Mouse (Mus musculus) C2C12 (cell line): ENCODE measurements around the gene Ifnl3. TPM values are rescaled to one million over a fixed set of nuclear protein-coding genes. Genes with fewer than 3 reads are reported as not detected.

Experiments used
- H3K27me3 ChIP-seq: one replicate; pipeline ENCODE4 v1.6.1; 2011; ENCODE audit not compliant: control insufficient read depth, insufficient read depth, insufficient read length
- H3K36me3 ChIP-seq: one replicate; pipeline ENCODE4 v1.6.1; 2011; ENCODE audit not compliant: control insufficient read depth, insufficient read depth
- H3K4me3 ChIP-seq: one replicate; pipeline ENCODE4 v1.5.1; 2011; ENCODE audit warnings: mild to moderate bottlenecking, control low read depth; ENCODE audit not compliant: poor library complexity, insufficient read depth, severe bottlenecking
- H3K79me2 ChIP-seq: one replicate; pipeline ENCODE4 v1.6.1; 2011; ENCODE audit not compliant: control insufficient read depth, insufficient read depth
- H3K79me3 ChIP-seq: one replicate; pipeline ENCODE4 v1.6.1; 2011; ENCODE audit warnings: low read depth, control low read depth
- H3ac ChIP-seq: one replicate; pipeline ENCODE3; 2011; ENCODE audit warnings: low read depth; ENCODE audit not compliant: control insufficient read depth, insufficient read length
- CEBPB ChIP-seq: IDR thresholded peaks from one replicate; pipeline ENCODE4 v1.6.1; 2011; ENCODE audit warnings: low read depth, mild to moderate bottlenecking, control low read depth, moderate library complexity
- CTCF ChIP-seq: IDR thresholded peaks from one replicate; pipeline ENCODE4 v1.5.1; 2011; ENCODE audit not compliant: control insufficient read depth, insufficient read depth, insufficient read length
- FOSL1 ChIP-seq: IDR thresholded peaks from one replicate; pipeline ENCODE4 v1.8.0; 2011; ENCODE audit warnings: mild to moderate bottlenecking, low read length; ENCODE audit not compliant: poor library complexity, insufficient read depth, severe bottlenecking
- MAX ChIP-seq: IDR thresholded peaks from one replicate; pipeline ENCODE4 v1.6.1; 2011; ENCODE audit warnings: mild to moderate bottlenecking, control low read depth
- MYOD1 ChIP-seq: IDR thresholded peaks from one replicate; pipeline ENCODE4 v1.6.1; 2011; ENCODE audit warnings: low read depth; ENCODE audit not compliant: control insufficient read depth, insufficient read length
- MYOG ChIP-seq: IDR thresholded peaks from one replicate; pipeline ENCODE4 v1.6.1; 2011; ENCODE audit not compliant: control insufficient read depth, insufficient read length; ENCODE audit errors: extremely low read depth
- USF1 ChIP-seq: IDR thresholded peaks from one replicate; pipeline ENCODE4 v1.6.1; 2011; ENCODE audit warnings: low read depth, mild to moderate bottlenecking, control low read depth, moderate library complexity
- polyA plus RNA-seq: library from polyadenylated mRNA; unstranded; fragments of >200 nt; fragmentation: generic; extraction: Trizol; gene quantifications from one replicate; pipeline ENCODE4 v1.2.1, GENCODE M21; 2012; ENCODE audit warnings: missing spikeins

The Ifnl3 gene
- polyA plus RNA-seq, 1 experiment = not detected

DNA sequence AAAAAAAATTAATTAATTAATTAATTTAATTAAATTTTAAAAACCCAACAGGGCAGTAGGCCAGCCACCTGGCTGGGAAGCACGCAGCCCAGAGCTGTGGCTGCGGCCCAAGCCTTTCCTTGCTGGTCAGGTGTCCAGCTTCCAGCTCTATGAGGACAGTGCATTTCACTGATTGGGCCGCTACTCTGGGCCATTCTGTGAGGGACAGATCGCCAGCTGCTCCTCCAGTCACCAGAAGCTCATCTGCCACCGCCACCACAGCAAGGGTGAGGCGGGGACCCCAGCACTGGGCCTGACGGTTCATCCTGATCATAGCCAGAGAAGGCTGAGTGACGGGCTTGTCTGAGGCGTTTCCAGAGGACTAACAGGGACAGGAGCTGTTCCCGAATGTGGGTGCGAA, 39.3 kb downstream of the Ifnl3 start:
- H3K27me3 ChIP-seq = no peaks in the 10 kb centered on the region
- no peaks in the 10 kb centered on the region for H3K79me2 ChIP-seq
- H3K79me3 ChIP-seq = no peaks in the 10 kb centered on the region
- no peak overlapping the region for H3K4me3 ChIP-seq
- H3K36me3 ChIP-seq = peaks cover 12% of the 10 kb centered on the region
- H3ac ChIP-seq = no peak overlapping the region
- TF ChIP-seq MYOG = no peak
- no peak for TF ChIP-seq FOSL1
- TF ChIP-seq MYOD1 = no peak
- TF ChIP-seq MAX = no peak
- TF ChIP-seq CEBPB = no peak
- no peak for TF ChIP-seq USF1
- no peak for TF ChIP-seq CTCF

DNA sequence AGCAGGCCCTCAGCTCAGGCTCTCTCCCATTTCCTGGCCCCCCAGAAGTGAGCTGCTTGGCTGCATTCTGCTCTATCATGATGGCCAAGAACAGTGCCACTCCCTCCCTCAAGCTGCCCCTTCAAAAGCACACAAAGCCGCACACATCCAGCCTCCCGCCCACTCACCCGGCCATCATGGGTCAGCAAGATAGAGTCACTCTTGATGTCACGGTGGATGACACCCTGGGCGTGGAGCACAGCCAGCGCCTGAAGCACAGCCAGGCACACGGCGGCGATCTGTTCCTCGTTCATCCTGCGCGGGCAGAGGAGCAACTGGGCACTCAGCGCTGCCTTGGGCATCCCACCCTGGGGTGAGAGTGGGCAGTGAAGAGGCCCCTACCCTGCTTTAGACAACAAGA, 39.7 kb downstream of the Ifnl3 start:
- Histone ChIP-seq H3K79me2 (no peaks in the 10 kb centered on the region), H3K79me3 (no peaks in the 10 kb centered on the region), H3K36me3 (peaks cover 16% of the 10 kb centered on the region), H3ac (no peak overlapping the region), H3K4me3 (no peak overlapping the region), H3K27me3 (no peaks in the 10 kb centered on the region)
- TF ChIP-seq MAX (no peak), MYOG (no peak), CTCF (no peak), USF1 (no peak)

DNA sequence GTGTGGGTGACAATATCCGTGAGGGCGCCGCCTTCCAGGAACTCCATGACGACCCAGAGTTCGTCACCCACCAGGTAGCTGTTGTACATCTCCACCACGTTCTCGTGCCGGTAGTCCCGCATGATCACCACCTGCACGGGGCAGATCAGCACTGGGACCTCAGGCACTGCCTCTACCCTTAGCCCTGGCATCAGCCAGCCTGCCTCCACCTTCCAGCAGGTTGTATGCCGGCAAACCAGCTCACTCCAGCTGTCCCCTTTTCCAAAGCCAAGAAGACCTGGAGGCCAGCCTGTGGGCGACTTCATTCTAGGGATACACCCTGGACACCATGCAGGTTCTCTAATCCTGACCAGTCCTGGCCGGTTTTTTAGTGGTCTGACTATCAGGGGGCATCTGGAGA, 40.3 kb downstream of the Ifnl3 start:
- H3K4me3 ChIP-seq = no peak overlapping the region
- TF ChIP-seq CTCF (no peak), CEBPB (no peak), MYOG (no peak), USF1 (no peak), FOSL1 (no peak), MAX (no peak), MYOD1 (no peak)
- no peaks in the 10 kb centered on the region for H3K79me2 ChIP-seq
- H3K27me3 ChIP-seq = no peaks in the 10 kb centered on the region
- H3ac ChIP-seq = no peak overlapping the region
- H3K36me3 ChIP-seq = peaks cover 22% of the 10 kb centered on the region
- H3K79me3 ChIP-seq = no peaks in the 10 kb centered on the region

DNA sequence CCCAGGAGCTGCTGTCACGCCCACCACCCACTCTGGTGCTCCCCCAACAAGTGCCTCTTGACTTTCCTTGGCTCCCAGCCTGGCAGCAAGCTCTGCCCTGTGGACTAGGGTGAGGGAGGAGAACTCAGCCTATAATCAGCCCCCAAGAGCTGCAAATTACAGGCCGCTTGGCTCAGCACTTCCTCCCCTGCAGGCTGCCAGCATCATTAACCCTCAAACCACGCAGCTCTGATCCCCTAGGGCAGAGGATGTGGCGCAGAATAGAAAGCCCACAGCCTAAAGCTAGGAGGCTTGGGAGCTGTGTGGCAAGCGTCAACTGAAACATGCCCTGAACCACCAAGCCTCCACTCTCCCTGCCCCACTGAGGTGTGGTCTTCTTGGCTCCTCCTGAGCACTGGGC, 42.8 kb downstream of the Ifnl3 start:
- no peak for TF ChIP-seq CTCF
- TF ChIP-seq MAX = no peak
- no peak for TF ChIP-seq USF1
- no peak for TF ChIP-seq MYOG
- no peak for TF ChIP-seq MYOD1
- no peak for TF ChIP-seq FOSL1
- no peak for TF ChIP-seq CEBPB
- Histone ChIP-seq H3ac (no peak overlapping the region), H3K27me3 (no peaks in the 10 kb centered on the region), H3K79me3 (no peaks in the 10 kb centered on the region), H3K79me2 (no peaks in the 10 kb centered on the region), H3K4me3 (no peak overlapping the region), H3K36me3 (peaks cover 24% of the 10 kb centered on the region)

DNA sequence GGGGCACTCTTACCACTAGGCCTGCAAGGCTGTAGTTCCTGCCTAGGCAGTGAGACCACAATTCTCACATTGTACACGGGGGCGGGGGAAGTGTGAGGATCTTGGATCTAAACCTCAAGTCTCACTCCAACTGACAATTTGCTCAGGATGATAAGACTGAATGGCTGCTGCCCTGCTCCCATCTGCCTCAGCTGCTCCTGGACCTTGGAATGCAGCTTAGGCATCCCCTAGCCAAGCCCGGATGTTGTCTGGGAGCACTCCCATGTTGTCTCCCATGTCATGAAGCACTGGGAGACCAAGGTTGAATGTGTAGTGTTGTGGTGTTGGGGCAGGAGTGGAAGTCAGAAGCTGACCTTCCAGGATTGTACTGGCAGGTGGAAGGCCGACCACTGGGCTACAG, 44.9 kb downstream of the Ifnl3 start:
- no peak for TF ChIP-seq MYOG
- TF ChIP-seq CEBPB = no peak
- no peak for TF ChIP-seq MAX
- TF ChIP-seq USF1 = no peak
- no peak for TF ChIP-seq MYOD1
- TF ChIP-seq FOSL1 = no peak
- TF ChIP-seq CTCF = no peak
- H3K27me3 ChIP-seq = no peaks in the 10 kb centered on the region
- H3K79me3 ChIP-seq = peaks cover 3% of the 10 kb centered on the region
- H3K79me2 ChIP-seq = peaks cover 14% of the 10 kb centered on the region
- no peak overlapping the region for H3ac ChIP-seq
- peaks cover 24% of the 10 kb centered on the region for H3K36me3 ChIP-seq
- no peak overlapping the region for H3K4me3 ChIP-seq

DNA sequence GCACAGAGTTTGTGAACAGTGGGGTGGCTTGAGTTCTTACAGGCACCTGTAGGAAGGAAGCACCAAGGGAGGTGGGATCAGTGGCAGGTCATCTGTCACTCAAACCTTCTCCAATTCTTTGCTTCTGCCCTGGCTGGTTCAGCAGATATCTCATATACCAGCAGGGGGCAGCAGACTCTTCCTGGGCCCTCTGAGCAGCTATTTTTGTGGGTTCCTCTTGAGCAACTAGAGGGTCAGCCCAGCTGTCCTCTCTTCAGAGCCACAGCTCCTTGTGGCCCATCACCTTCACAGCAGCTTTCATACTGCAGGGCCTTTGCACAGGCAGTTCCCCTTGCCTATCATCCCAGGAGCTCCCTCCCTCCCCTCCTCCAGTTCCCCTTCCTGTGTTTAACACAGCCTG, 45.6 kb downstream of the Ifnl3 start:
- no peak overlapping the region for H3ac ChIP-seq
- H3K4me3 ChIP-seq = no peak overlapping the region
- peaks cover 24% of the 10 kb centered on the region for H3K36me3 ChIP-seq
- H3K79me3 ChIP-seq = peaks cover 3% of the 10 kb centered on the region
- H3K79me2 ChIP-seq = peaks cover 16% of the 10 kb centered on the region
- no peak for TF ChIP-seq CEBPB
- no peak for TF ChIP-seq MYOG
- peak; percentile 41 for TF ChIP-seq CTCF
- TF ChIP-seq MAX = no peak
- H3K27me3 ChIP-seq = no peaks in the 10 kb centered on the region
